In genomic region chr4:13259390-13259789, GRCm38 (mm10) we compare ENCODE assay signal across 28 mouse cellular contexts.
"Had no signal": no experiment of that assay in that cellular context is flagged by ENCODE, and none has a peak within 500 bp of the region (broad histone marks: within the 10 kb centered on the region; RNA-seq: fewer than 3 reads in every experiment).

No protein-coding gene starts in this region.

- H3K9me3 ChIP-seq: heart, embryonic 10.5 days; heart, embryonic 12.5 days; hindbrain, embryonic 10.5 days; hindbrain, embryonic 12.5 days; intestine, embryonic 15.5 days; limb, embryonic 10.5 days; limb, embryonic 12.5 days; liver, embryonic 13.5 days; liver, embryonic 15.5 days had no signal

- DNase-seq: gastrocnemius, adult 2 months; gastrocnemius, postnatal 10 days; gastrocnemius, postnatal 25 days; heart, adult 18-20 months; heart, postnatal 10 days; heart, postnatal 4 days; kidney, adult 18-20 months; kidney, adult 8-10 months; kidney, postnatal 10 days; kidney, postnatal 25 days; kidney, postnatal 4 days; liver; liver, embryonic 13.5 days; liver, postnatal 0 days had no signal

- H3K4me1 ChIP-seq: hindbrain, embryonic 10.5 days; hindbrain, embryonic 12.5 days; intestine, embryonic 15.5 days; liver, embryonic 13.5 days; liver, embryonic 15.5 days had no signal

- H3K4me2 ChIP-seq: heart, embryonic 12.5 days; hindbrain, embryonic 12.5 days; hindbrain, embryonic 14.5 days; intestine, embryonic 15.5 days; limb, embryonic 12.5 days; liver, embryonic 11.5 days; liver, embryonic 13.5 days; liver, embryonic 15.5 days had no signal

- ATAC-seq: hindbrain, embryonic 16.5 days; inflammation-experienced regulatory T-cells, adult 6 months; intestine, embryonic 15.5 days; intestine, postnatal 0 days; liver, postnatal 0 days had no signal

- H3K4me3 ChIP-seq: gastrocnemius, adult 2 months; heart, embryonic 10.5 days; heart, embryonic 12.5 days; hindbrain, embryonic 10.5 days; hindbrain, embryonic 12.5 days; intestine, embryonic 15.5 days; left cerebral cortex, adult 2 months; limb, embryonic 10.5 days; limb, embryonic 12.5 days; liver, embryonic 13.5 days; liver, embryonic 15.5 days had no signal

- H3K9ac ChIP-seq: heart, embryonic 12.5 days; hindbrain, embryonic 12.5 days; hindbrain, embryonic 14.5 days; intestine, embryonic 15.5 days; limb, embryonic 12.5 days; liver, embryonic 13.5 days; liver, embryonic 15.5 days; liver, postnatal 0 days had no signal

- H3K27me3 ChIP-seq: heart, embryonic 12.5 days; hindbrain, embryonic 12.5 days; intestine, embryonic 15.5 days; limb, embryonic 12.5 days; liver, embryonic 13.5 days; liver, embryonic 15.5 days had no signal

- H3K36me3 ChIP-seq: heart, embryonic 10.5 days; heart, embryonic 12.5 days; hindbrain, embryonic 10.5 days; hindbrain, embryonic 12.5 days; intestine, embryonic 15.5 days; limb, embryonic 10.5 days; limb, embryonic 12.5 days; liver, embryonic 13.5 days; liver, embryonic 15.5 days had no signal

- H3K27ac ChIP-seq: gastrocnemius, adult 2 months; heart, embryonic 10.5 days; hindbrain, embryonic 10.5 days; hindbrain, embryonic 12.5 days; hindbrain, embryonic 14.5 days; intestine, embryonic 15.5 days; left cerebral cortex, adult 2 months; limb, embryonic 10.5 days; limb, embryonic 12.5 days; liver, embryonic 13.5 days; liver, embryonic 15.5 days had no signal
